Comparison of ENCODE assay signal across 33 mouse cellular contexts in genomic region chr2:28506291-28506690, GRCm38 (mm10). TPM values are rescaled to one million over a fixed set of nuclear protein-coding genes. Genes with fewer than 3 reads are reported as not detected.
A peak's percentile ranks its signal among the peaks of the same experiment; 100 is the strongest.
DNase-seq lines count a peak whose midpoint lies in the region; ATAC-seq and TF ChIP-seq lines count a peak whose summit lies in the region.
"Had no signal": no experiment of that assay in that cellular context is flagged by ENCODE, and none has a peak within 500 bp of the region (broad histone marks: within the 10 kb centered on the region; RNA-seq: fewer than 3 reads in every experiment).

No protein-coding gene starts in this region.

- peak; percentile 0 for DNase-seq in heart, postnatal 25 days (ENCODE audit: low spot score)
- DNase-seq in testis, postnatal 10 days (ENCODE audit: low spot score) = peak; percentile 28
- DNase-seq in testis, postnatal 14 days (ENCODE audit: low spot score) = no peak
- DNase-seq in ES-E14 (ENCODE audit: low read depth, low spot score) = no peak
- DNase-seq: adrenal gland, adult 8-10 months; cerebellum, adult 8-10 months; gastrocnemius, postnatal 14 days; heart, postnatal 36 days; kidney, postnatal 4 days; left cerebral cortex, postnatal 4 days; liver, postnatal 0 days; retina, postnatal 1 day; right cerebral cortex, postnatal 25 days; spleen, adult 18-20 months; thymus, adult 2 months; thymus, postnatal 36 days had no signal

- TF ChIP-seq POLR2A in ES-Bruce4 (IDR thresholded peaks at IDR 0.05; ENCODE audit: insufficient read depth, low read length) = no peak

- TF ChIP-seq EP300 in ES-Bruce4 (IDR thresholded peaks at IDR 0.05; ENCODE audit: insufficient read depth, low read depth, low read length) = peak; percentile 96

- no peaks in the 10 kb centered on the region for H3K4me1 ChIP-seq in heart, embryonic 12.5 days (replicated peaks)
- H3K4me1 ChIP-seq in ES-Bruce4 (ENCODE audit: control insufficient read depth, insufficient read depth, low read length) = peaks cover 11% of the 10 kb centered on the region
- H3K4me1 ChIP-seq in ES-E14 (ENCODE audit: control insufficient read depth in 2 of 2, insufficient read depth in 2 of 2, low read length in 2 of 2, poor library complexity in 1 of 2) = peaks cover 4 to 14% of the 10 kb centered on the region in 2 experiments
- H3K4me1 ChIP-seq in forebrain, embryonic 12.5 days = no peaks in the 10 kb centered on the region
- H3K4me1 ChIP-seq: embryonic facial prominence, embryonic 13.5 days; forebrain, embryonic 10.5 days; heart, embryonic 15.5 days; hindbrain, embryonic 13.5 days; liver, embryonic 12.5 days; midbrain, embryonic 10.5 days; midbrain, embryonic 15.5 days; neural tube, embryonic 15.5 days had no signal

- no peaks in the 10 kb centered on the region for H3K36me3 ChIP-seq in heart, embryonic 12.5 days
- H3K36me3 ChIP-seq in ES-Bruce4 (ENCODE audit: control insufficient read depth, insufficient read depth, low read length, poor library complexity, severe bottlenecking) = no peaks in the 10 kb centered on the region
- no peaks in the 10 kb centered on the region for H3K36me3 ChIP-seq in ES-E14 (ENCODE audit: control insufficient read depth, insufficient read depth, low read length, poor library complexity, severe bottlenecking)
- H3K36me3 ChIP-seq in forebrain, embryonic 12.5 days (replicated peaks) = no peaks in the 10 kb centered on the region
- H3K36me3 ChIP-seq: embryonic facial prominence, embryonic 13.5 days; forebrain, embryonic 10.5 days; heart, embryonic 15.5 days; hindbrain, embryonic 13.5 days; liver, embryonic 12.5 days; midbrain, embryonic 10.5 days; midbrain, embryonic 15.5 days; neural tube, embryonic 15.5 days had no signal

- H3K4me2 ChIP-seq in heart, embryonic 12.5 days = no peak overlapping the region
- no peak overlapping the region for H3K4me2 ChIP-seq in forebrain, embryonic 12.5 days
- H3K4me2 ChIP-seq: embryonic facial prominence, embryonic 13.5 days; heart, embryonic 15.5 days; hindbrain, embryonic 13.5 days; liver, embryonic 12.5 days; midbrain, embryonic 15.5 days; neural tube, embryonic 15.5 days had no signal

- no peak overlapping the region for H3K27ac ChIP-seq in heart, embryonic 12.5 days (ENCODE audit: poor library complexity, severe bottlenecking)
- H3K27ac ChIP-seq in ES-Bruce4 (ENCODE audit: insufficient read depth, low read length) (peak overlapping the region; percentile 74), ES-E14 (ENCODE audit: insufficient read depth, low read depth, low read length, poor library complexity, severe bottlenecking) (peak overlapping the region; percentile 60; the same call in 1 of the 2 replicates)
- H3K27ac ChIP-seq in forebrain, embryonic 12.5 days = no peak overlapping the region
- H3K27ac ChIP-seq: embryonic facial prominence, embryonic 13.5 days; forebrain, embryonic 10.5 days; heart, embryonic 15.5 days; hindbrain, embryonic 13.5 days; kidney, postnatal 0 days; liver, embryonic 12.5 days; midbrain, embryonic 10.5 days; midbrain, embryonic 15.5 days; neural tube, embryonic 15.5 days had no signal

- in situ Hi-C loops in ES-E14 (cut with MboI; ENCODE audit: low sequenced_read_pairs in 2 of 2, unreplicated experiment in 2 of 2) = no loop called here

- H3K9me3 ChIP-seq in heart, embryonic 12.5 days (replicated peaks) = no peaks in the 10 kb centered on the region
- no peaks in the 10 kb centered on the region for H3K9me3 ChIP-seq in ES-Bruce4 (replicated peaks; ENCODE audit: control insufficient read depth, insufficient read depth, low read length, poor library complexity, severe bottlenecking)
- H3K9me3 ChIP-seq in ES-E14 (ENCODE audit: control insufficient read depth, insufficient read depth, low read depth, low read length) = no peaks in the 10 kb centered on the region
- H3K9me3 ChIP-seq in forebrain, embryonic 12.5 days = no peaks in the 10 kb centered on the region
- H3K9me3 ChIP-seq: embryonic facial prominence, embryonic 13.5 days; forebrain, embryonic 10.5 days; heart, embryonic 15.5 days; hindbrain, embryonic 13.5 days; liver, embryonic 12.5 days; midbrain, embryonic 10.5 days; midbrain, embryonic 15.5 days; neural tube, embryonic 15.5 days had no signal

- peaks cover 9% of the 10 kb centered on the region; the same call in 1 of the 2 replicates for H3K27me3 ChIP-seq in heart, embryonic 12.5 days (replicated peaks)
- H3K27me3 ChIP-seq in ES-Bruce4 (ENCODE audit: control insufficient read depth, insufficient read depth, low read length, poor library complexity, severe bottlenecking) = no peaks in the 10 kb centered on the region
- H3K27me3 ChIP-seq in forebrain, embryonic 12.5 days = peaks cover 9% of the 10 kb centered on the region; the same call in 1 of the 2 replicates
- H3K27me3 ChIP-seq: embryonic facial prominence, embryonic 13.5 days; midbrain, embryonic 15.5 days; neural tube, embryonic 15.5 days had no signal

- no peak for ATAC-seq in heart, embryonic 12.5 days (ENCODE audit: insufficient number of reproducible peaks, low FRiP score)
- no peak for ATAC-seq in forebrain, embryonic 12.5 days (ENCODE audit: low FRiP score)
- ATAC-seq: intestine, embryonic 16.5 days; liver, embryonic 12.5 days; liver, postnatal 0 days; lung, postnatal 0 days; midbrain, embryonic 15.5 days had no signal

- 78% methylated on average over 6 of the region's 6 CpGs for WGBS in heart, embryonic 12.5 days
- 89% methylated on average over 6 of the region's 6 CpGs for WGBS in forebrain, embryonic 12.5 days

- intact Hi-C loops in heart, postnatal 25 days (cut with DNase I) = no loop called here

- H3K9ac ChIP-seq in heart, embryonic 12.5 days = no peak overlapping the region
- H3K9ac ChIP-seq in ES-Bruce4 (ENCODE audit: low read depth, poor library complexity, severe bottlenecking) = no peak overlapping the region
- H3K9ac ChIP-seq in ES-E14 (ENCODE audit: insufficient read depth, low read depth, low read length, poor library complexity, severe bottlenecking) = no peak overlapping the region
- H3K9ac ChIP-seq in forebrain, embryonic 12.5 days = no peak overlapping the region
- H3K9ac ChIP-seq: embryonic facial prominence, embryonic 13.5 days; heart, embryonic 15.5 days; hindbrain, embryonic 13.5 days; liver, embryonic 12.5 days; liver, postnatal 0 days; midbrain, embryonic 15.5 days; neural tube, embryonic 15.5 days had no signal

- no peak overlapping the region for H3K4me3 ChIP-seq in heart, embryonic 12.5 days
- H3K4me3 ChIP-seq in ES-Bruce4 (ENCODE audit: low read depth, low read length) = no peak overlapping the region
- H3K4me3 ChIP-seq in ES-E14 (ENCODE audit: insufficient read depth in 1 of 2, low read depth in 1 of 2, low read length in 2 of 2, poor library complexity in 1 of 2, severe bottlenecking in 1 of 2) = no peak overlapping the region
- no peak overlapping the region for H3K4me3 ChIP-seq in forebrain, embryonic 12.5 days (replicated peaks)
- H3K4me3 ChIP-seq: embryonic facial prominence, embryonic 13.5 days; forebrain, embryonic 10.5 days; heart, embryonic 15.5 days; hindbrain, embryonic 13.5 days; liver, embryonic 12.5 days; midbrain, embryonic 10.5 days; midbrain, embryonic 15.5 days; neural tube, embryonic 15.5 days had no signal

- no peak for TF ChIP-seq CTCF in ES-Bruce4 (IDR thresholded peaks at IDR 0.05; ENCODE audit: low read depth, low read length)

TF ChIP-seq in ES-E14, 5 proteins besides CTCF, POLR2A, EP300 and RAD21:
- TF ChIP-seq ZC3H11A (IDR thresholded peaks at IDR 0.05; ENCODE audit: borderline replicate concordance, low read depth, low read length) (no peak), ZNF384 (IDR thresholded peaks at IDR 0.05; ENCODE audit: low read depth, low read length) (no peak), CHD2 (IDR thresholded peaks at IDR 0.05; ENCODE audit: low read depth, low read length) (no peak), HCFC1 (IDR thresholded peaks at IDR 0.05; ENCODE audit: borderline replicate concordance, insufficient read depth, low read length) (no peak), MAFK (IDR thresholded peaks at IDR 0.05; ENCODE audit: insufficient read depth, low read depth, low read length) (no peak)

RNA-seq across cellular contexts. Expression of gene Gm10134, which starts 0.4 kb away (rescaled TPM):
- total RNA-seq in heart, postnatal 25 days (2021) = 1 to 10 TPM in 1 of 2 experiments, not detected in 1; 1.4 TPM
- polyA plus RNA-seq in heart, embryonic 12.5 days (2016; fragmentation: Nextera tagmentation; extraction: Ambion mirVana) = 0.82 TPM in 1 of 2 replicates, not detected in the other
- polyA plus RNA-seq in ES-Bruce4 (2011; ENCODE audit: insufficient read depth, insufficient read length, low read depth, missing spikeins) = 2.8 TPM in 1 of 2 replicates, not detected in the other
- 0.80 and 5.1 TPM in 2 replicates for total RNA-seq in ES-E14 (2012; rRNA removed)
- polyA plus RNA-seq in forebrain, embryonic 12.5 days (2016; fragmentation: Nextera tagmentation; extraction: Ambion mirVana) = 0.61 and 0.64 TPM in 2 replicates
- total RNA-seq: CH12.LX; common myeloid progenitor, adult 5-6 weeks; left cerebral cortex, postnatal 4 days; megakaryocyte progenitor cell, adult 5-6 weeks had no signal
- polyA plus RNA-seq: embryonic facial prominence, embryonic 13.5 days; forebrain, embryonic 10.5 days had no signal

RNA-seq across cellular contexts. Expression of gene Ralgds, which starts 6.6 kb away (rescaled TPM):
- 10 to 100 TPM; 11.9 to 13.8 TPM for total RNA-seq in heart, postnatal 25 days (2021)
- polyA plus RNA-seq in heart, embryonic 12.5 days (2016; fragmentation: Nextera tagmentation; extraction: Ambion mirVana) = 21.1 and 22.1 TPM in 2 replicates
- polyA plus RNA-seq in ES-Bruce4 (2011; ENCODE audit: insufficient read depth, insufficient read length, low read depth, missing spikeins) = 49.2 and 50.4 TPM in 2 replicates
- total RNA-seq in ES-E14 (2012; rRNA removed) = 18.2 and 24.8 TPM in 2 replicates
- polyA plus RNA-seq in forebrain, embryonic 12.5 days (2016; fragmentation: Nextera tagmentation; extraction: Ambion mirVana) = 55.2 and 62.6 TPM in 2 replicates

RNA-seq across cellular contexts. Expression of gene Gbgt1, which starts 9.6 kb away (rescaled TPM):
- total RNA-seq in heart, postnatal 25 days (2021) = 1 to 10 TPM; 1.7 to 3.1 TPM
- 0.28 and 0.41 TPM in 2 replicates for polyA plus RNA-seq in heart, embryonic 12.5 days (2016; fragmentation: Nextera tagmentation; extraction: Ambion mirVana)
- 2.1 and 2.8 TPM in 2 replicates for polyA plus RNA-seq in ES-Bruce4 (2011; ENCODE audit: insufficient read depth, insufficient read length, low read depth, missing spikeins)
- 1.4 and 3.1 TPM in 2 replicates for total RNA-seq in ES-E14 (2012; rRNA removed)
- 0.32 TPM in 2 replicates for polyA plus RNA-seq in forebrain, embryonic 12.5 days (2016; fragmentation: Nextera tagmentation; extraction: Ambion mirVana)
- total RNA-seq: CH12.LX; common myeloid progenitor, adult 5-6 weeks; megakaryocyte progenitor cell, adult 5-6 weeks had no signal
- polyA plus RNA-seq: forebrain, embryonic 10.5 days; midbrain, embryonic 10.5 days had no signal

RNA-seq across cellular contexts. Expression of gene Mrps2, which starts 38.4 kb away (rescaled TPM):
- total RNA-seq in heart, postnatal 25 days (2021) = 10 to 100 TPM; 43.0 to 43.9 TPM
- 49.6 and 52.9 TPM in 2 replicates for polyA plus RNA-seq in heart, embryonic 12.5 days (2016; fragmentation: Nextera tagmentation; extraction: Ambion mirVana)
- 68.4 and 74.6 TPM in 2 replicates for polyA plus RNA-seq in ES-Bruce4 (2011; ENCODE audit: insufficient read depth, insufficient read length, low read depth, missing spikeins)
- total RNA-seq in ES-E14 (2012; rRNA removed) = 24.9 and 29.9 TPM in 2 replicates
- polyA plus RNA-seq in forebrain, embryonic 12.5 days (2016; fragmentation: Nextera tagmentation; extraction: Ambion mirVana) = 58.0 and 58.1 TPM in 2 replicates

RNA-seq across cellular contexts. Expression of gene 1700007K13Rik, which starts 40.2 kb away (rescaled TPM):
- not detected for total RNA-seq in heart, postnatal 25 days (2021)
- polyA plus RNA-seq in heart, embryonic 12.5 days (2016; fragmentation: Nextera tagmentation; extraction: Ambion mirVana) = 0.29 and 0.49 TPM in 2 replicates
- 34.9 and 41.9 TPM in 2 replicates for polyA plus RNA-seq in ES-Bruce4 (2011; ENCODE audit: insufficient read depth, insufficient read length, low read depth, missing spikeins)
- total RNA-seq in ES-E14 (2012; rRNA removed) = 12.9 and 14.2 TPM in 2 replicates
- 1.3 and 2.3 TPM in 2 replicates for polyA plus RNA-seq in forebrain, embryonic 12.5 days (2016; fragmentation: Nextera tagmentation; extraction: Ambion mirVana)
- total RNA-seq: common myeloid progenitor, adult 5-6 weeks; heart, postnatal 36 days; megakaryocyte progenitor cell, adult 5-6 weeks had no signal
- polyA plus RNA-seq: intestine, embryonic 16.5 days; liver, embryonic 12.5 days; liver, postnatal 0 days; thymus, adult 2 months had no signal

Comparison
In these comparisons a context has a peak if more than half of its experiments do, and no peak if none do; other contexts are left out.
1. DNase-seq: peak in heart, postnatal 25 days (single experiment) and testis, postnatal 10 days (single experiment); none in testis, postnatal 14 days (single experiment) and ES-E14 (single experiment).
2. H3K27ac ChIP-seq: peak in ES-Bruce4 (single experiment) and ES-E14 (single experiment); none in heart, embryonic 12.5 days (single experiment) and forebrain, embryonic 12.5 days (single experiment).